Mouse (Mus musculus) heart, adult 2 months (tissue): ENCODE measurements around the gene Lzts2.

Source experiments
- CTCF ChIP-seq: fragments of 200-600 bp; IDR thresholded peaks from 2 replicates; pipeline ENCODE4 v1.8.1; 2022; ENCODE audit warnings: antibody characterized with exemption, mild to moderate bottlenecking, moderate library complexity
- EP300 ChIP-seq: fragments of 200-500 bp; IDR thresholded peaks from 2 replicates; pipeline ENCODE4 v1.6.1; 2011; ENCODE audit warnings: low read depth, low read length, control low read depth; ENCODE audit not compliant: insufficient read depth
- POLR2A ChIP-seq: fragments of 200-500 bp; IDR thresholded peaks from 2 replicates; pipeline ENCODE4 v1.6.1; 2011; ENCODE audit warnings: mild to moderate bottlenecking, low read depth, low read length, control low read depth; ENCODE audit not compliant: insufficient read depth

GRCm38 (mm10) chr19:45016341-45017215, 2.4 kb downstream of the Lzts2 start:
- TF ChIP-seq CTCF (no peak), POLR2A (peak; percentile 75), EP300 (peak; percentile 73; the same call in 1 of the 2 replicates)
